Comparison of ENCODE assay signal across 8 mouse cellular contexts in genomic region chr9:10904616-10905363, GRCm38 (mm10). TPM values are rescaled to one million over a fixed set of nuclear protein-coding genes. Genes with fewer than 3 reads are reported as not detected.
DNase-seq lines count a peak whose midpoint lies in the region; ATAC-seq lines count a peak whose summit lies in the region.

TSS of gene Cntn5 (minus strand) at chr9:10904775.

- DNase-seq in lung, postnatal 10 days: no peak
- peak; percentile 83 for DNase-seq in layer of hippocampus, adult 9-11 months
- no peak for DNase-seq in adrenal gland, postnatal 36 days
- no peak for DNase-seq in gastrocnemius, postnatal 36 days

- H3K36me3 ChIP-seq in lung, embryonic 16.5 days (ENCODE audit: control insufficient read depth, insufficient read depth, low read length): no peaks in the 10 kb centered on the region
- H3K36me3 ChIP-seq in embryonic facial prominence, embryonic 15.5 days: no peaks in the 10 kb centered on the region
- H3K36me3 ChIP-seq in midbrain, embryonic 16.5 days (ENCODE audit: control insufficient read depth, insufficient read depth, low read length): no peaks in the 10 kb centered on the region

- H3K4me3 ChIP-seq in lung, embryonic 16.5 days (ENCODE audit: low read length): no peak within 1 kb of the TSS
- H3K4me3 ChIP-seq in embryonic facial prominence, embryonic 15.5 days (replicated peaks): peak within 1 kb of the TSS; percentile 38
- H3K4me3 ChIP-seq in midbrain, embryonic 16.5 days (ENCODE audit: low read depth, low read length): peak within 1 kb of the TSS; percentile 63

- H3K27ac ChIP-seq in lung, embryonic 16.5 days (ENCODE audit: low read length): no peak within 1 kb of the TSS
- no peak within 1 kb of the TSS for H3K27ac ChIP-seq in embryonic facial prominence, embryonic 15.5 days (replicated peaks)
- H3K27ac ChIP-seq in midbrain, embryonic 16.5 days (ENCODE audit: low read length): peak within 1 kb of the TSS; percentile 78

- ATAC-seq in lung, embryonic 16.5 days (ENCODE audit: low read depth): no peak
- peak; percentile 67 for ATAC-seq in embryonic facial prominence, embryonic 15.5 days (ENCODE audit: insufficient number of reproducible peaks, low FRiP score, low TSS enrichment, low read depth)
- peak; percentile 94 for ATAC-seq in midbrain, embryonic 16.5 days
- ATAC-seq in monocyte, adult 5-6 weeks (replicated peaks; ENCODE audit: insufficient number of reproducible peaks, low FRiP score, low TSS enrichment, poor library complexity, severe bottlenecking): no peak

- intact Hi-C loops in gastrocnemius, postnatal 36 days (cut with DNase I): no loop called here

- H3K9me3 ChIP-seq in lung, embryonic 16.5 days (ENCODE audit: control insufficient read depth, low read length): no peaks in the 10 kb centered on the region
- H3K9me3 ChIP-seq in embryonic facial prominence, embryonic 15.5 days (replicated peaks): no peaks in the 10 kb centered on the region
- no peaks in the 10 kb centered on the region for H3K9me3 ChIP-seq in midbrain, embryonic 16.5 days (replicated peaks; ENCODE audit: control insufficient read depth, low read length, poor library complexity, severe bottlenecking)

- peaks cover 5% of the 10 kb centered on the region for H3K27me3 ChIP-seq in lung, embryonic 16.5 days (ENCODE audit: control insufficient read depth, insufficient read depth, low read depth, low read length)
- H3K27me3 ChIP-seq in embryonic facial prominence, embryonic 15.5 days: peaks cover 7% of the 10 kb centered on the region; the same call in 1 of the 2 replicates
- no peaks in the 10 kb centered on the region for H3K27me3 ChIP-seq in midbrain, embryonic 16.5 days (ENCODE audit: control insufficient read depth, insufficient read depth, low read depth, low read length)

- no peak within 1 kb of the TSS for H3K9ac ChIP-seq in lung, embryonic 16.5 days (ENCODE audit: low read length)
- H3K9ac ChIP-seq in embryonic facial prominence, embryonic 15.5 days: no peak within 1 kb of the TSS
- peak within 1 kb of the TSS; percentile 79 for H3K9ac ChIP-seq in midbrain, embryonic 16.5 days (ENCODE audit: low read depth, low read length)

- peak within 1 kb of the TSS; percentile 14; the same call in 1 of the 2 replicates for H3K4me2 ChIP-seq in lung, embryonic 16.5 days (ENCODE audit: low read depth, low read length)
- peak within 1 kb of the TSS; percentile 63 for H3K4me2 ChIP-seq in embryonic facial prominence, embryonic 15.5 days (replicated peaks)
- peak within 1 kb of the TSS; percentile 79 for H3K4me2 ChIP-seq in midbrain, embryonic 16.5 days (ENCODE audit: low read length)

- 3% methylated on average over 28 of the region's 28 CpGs for WGBS in lung, embryonic 16.5 days
- WGBS in embryonic facial prominence, embryonic 15.5 days: 3% methylated on average over 28 of the region's 28 CpGs
- 6% methylated on average over 15 of the region's 28 CpGs for WGBS in midbrain, embryonic 16.5 days

- H3K4me1 ChIP-seq in lung, embryonic 16.5 days (replicated peaks; ENCODE audit: control insufficient read depth, insufficient read depth, low read length): no peaks in the 10 kb centered on the region
- H3K4me1 ChIP-seq in embryonic facial prominence, embryonic 15.5 days: peaks cover 12% of the 10 kb centered on the region
- H3K4me1 ChIP-seq in midbrain, embryonic 16.5 days (ENCODE audit: control insufficient read depth, insufficient read depth, low read length): peaks cover 17% of the 10 kb centered on the region

RNA-seq across cellular contexts. Expression of gene Cntn5, which starts in this region (rescaled TPM):
- polyA plus RNA-seq in lung, embryonic 16.5 days (2015; fragmentation: Nextera tagmentation; extraction: Ambion mirVana): 0.15 and 0.69 TPM in 2 replicates
- 1.1 and 1.8 TPM in 2 replicates for polyA plus RNA-seq in embryonic facial prominence, embryonic 15.5 days (2015; fragmentation: Nextera tagmentation; extraction: Ambion mirVana)
- polyA plus RNA-seq in midbrain, embryonic 16.5 days (2015; fragmentation: Nextera tagmentation; extraction: Ambion mirVana): 22.7 and 25.4 TPM in 2 replicates
- not detected in 3 replicates for total RNA-seq in monocyte, adult 5-6 weeks (2017)
- total RNA-seq in adrenal gland, postnatal 36 days (2021): not detected
- total RNA-seq in gastrocnemius, postnatal 36 days (2021): not detected

Comparison
In these comparisons a context has a peak if more than half of its experiments do, and no peak if none do; other contexts are left out.
1. ATAC-seq: peak in embryonic facial prominence, embryonic 15.5 days (single experiment) and midbrain, embryonic 16.5 days (single experiment); none in lung, embryonic 16.5 days (single experiment) and monocyte, adult 5-6 weeks (single experiment).
2. H3K4me2 ChIP-seq: peak in every context shown above with its lines; median percentile 79 in midbrain, embryonic 16.5 days; 63 in embryonic facial prominence, embryonic 15.5 days; 14 in lung, embryonic 16.5 days.